Mouse (Mus musculus) ES-Bruce4 (cell line): ENCODE data around the gene Oosp2. TPM values are rescaled to one million over a fixed set of nuclear protein-coding genes. Genes with fewer than 3 reads are reported as not detected.

Source experiments
- H3K27ac ChIP-seq: 2 replicates; pipeline ENCODE4 v1.5.1; 2012; ENCODE audit warnings: low read length, inconsistent platforms; ENCODE audit not compliant: insufficient read depth
- H3K27me3 ChIP-seq: 2 replicates; pipeline ENCODE4 v1.6.1; 2012; ENCODE audit warnings: mild to moderate bottlenecking, low read length, inconsistent platforms; ENCODE audit not compliant: control insufficient read depth, poor library complexity, insufficient read depth, severe bottlenecking
- H3K36me3 ChIP-seq: 2 replicates; pipeline ENCODE4 v1.6.1; 2012; ENCODE audit warnings: inconsistent platforms, mild to moderate bottlenecking, low read length, moderate library complexity; ENCODE audit not compliant: control insufficient read depth, poor library complexity, insufficient read depth, severe bottlenecking
- H3K4me1 ChIP-seq: one replicate; pipeline ENCODE4 v1.8.1; 2011; ENCODE audit warnings: low read length; ENCODE audit not compliant: control insufficient read depth, insufficient read depth
- H3K4me3 ChIP-seq: 2 replicates; pipeline ENCODE4 v1.5.1; 2011; ENCODE audit warnings: low read depth, mild to moderate bottlenecking, low read length
- H3K9ac ChIP-seq: 2 replicates; pipeline ENCODE4 v1.6.1; 2012; ENCODE audit warnings: low read depth, mild to moderate bottlenecking, inconsistent platforms; ENCODE audit not compliant: poor library complexity, severe bottlenecking
- H3K9me3 ChIP-seq: replicated peaks from 2 replicates; pipeline ENCODE4 v1.6.1; 2012; ENCODE audit warnings: mild to moderate bottlenecking, low read length, inconsistent platforms; ENCODE audit not compliant: control insufficient read depth, poor library complexity, insufficient read depth, severe bottlenecking
- CTCF ChIP-seq: IDR thresholded peaks from one replicate; pipeline ENCODE4 v1.8.1; 2011; ENCODE audit warnings: low read depth, low read length
- EP300 ChIP-seq: IDR thresholded peaks from 2 replicates; pipeline ENCODE4 v1.6.1; 2011; ENCODE audit warnings: low read depth, low read length; ENCODE audit not compliant: insufficient read depth
- POLR2A ChIP-seq: IDR thresholded peaks from one replicate; pipeline ENCODE4 v1.8.1; 2011; ENCODE audit warnings: low read length; ENCODE audit not compliant: insufficient read depth
- polyA plus RNA-seq: library from polyadenylated mRNA; stranded (reverse); fragments of >200 nt; gene quantifications from 2 replicates; pipeline ENCODE4 v1.2.4, GENCODE M21; 2011; ENCODE audit warnings: low read depth; ENCODE audit not compliant: missing spikeins, insufficient read depth, insufficient read length

The Oosp2 gene
- polyA plus RNA-seq, 1 experiment: not detected

DNA sequence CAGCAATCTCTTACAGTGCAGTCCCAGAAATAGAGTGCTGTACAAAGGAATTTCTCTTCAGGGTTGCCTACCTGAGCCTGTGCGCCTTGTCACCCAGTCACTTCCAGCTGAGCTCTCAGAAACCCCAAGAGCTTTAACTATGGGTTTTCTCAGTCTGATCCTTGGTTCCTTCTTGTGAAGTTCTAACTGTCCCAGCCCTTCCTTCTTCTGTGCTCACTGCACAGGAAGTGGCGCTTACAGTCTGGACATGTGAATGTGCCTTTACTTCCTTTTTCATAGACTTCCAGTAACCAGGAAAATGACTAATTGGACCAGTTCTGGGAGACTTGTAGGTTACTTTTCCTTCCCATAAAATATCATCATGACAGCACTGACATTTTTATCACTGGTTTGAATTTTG is 55.8 kb downstream of the Oosp2 start, which contains the start of gene Ms4a6d:
Ms4a6d (minus strand) TSS at position 247 of the 400 bp plus-strand sequence.
- Histone ChIP-seq H3K4me3 (no peak within 1 kb of the TSS), H3K9me3 (no peaks in the 10 kb centered on the region)

DNA sequence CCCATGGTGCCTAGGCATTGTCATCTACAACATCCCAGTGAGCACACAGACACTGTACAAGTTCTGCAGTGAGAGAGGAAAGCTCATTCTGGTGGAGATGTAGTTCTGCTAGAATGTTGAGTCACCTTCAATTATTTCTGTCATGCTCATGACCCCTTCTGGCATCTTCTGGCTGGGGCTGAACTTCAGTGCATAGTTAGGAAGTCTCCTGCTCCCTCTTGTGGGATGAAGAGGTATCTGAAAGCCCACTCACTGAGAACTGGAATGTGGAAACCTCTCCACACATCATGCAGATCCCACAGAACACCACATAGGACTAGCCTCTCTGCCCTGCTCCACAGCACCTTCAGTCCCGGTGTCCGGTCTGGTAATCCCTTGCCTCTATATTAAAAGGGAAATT is 58.3 kb downstream of the Oosp2 start:
- Histone ChIP-seq H3K36me3 (no peaks in the 10 kb centered on the region), H3K9me3 (no peaks in the 10 kb centered on the region), H3K9ac (no peak overlapping the region), H3K27ac (no peak overlapping the region), H3K27me3 (no peaks in the 10 kb centered on the region), H3K4me3 (no peak overlapping the region), H3K4me1 (no peaks in the 10 kb centered on the region)
- TF ChIP-seq EP300 (no peak), CTCF (peak; percentile 14)

More for the DNA sequence above, 55.8 kb downstream of the Oosp2 start, which contains the start of gene Ms4a6d:
- no peaks in the 10 kb centered on the region for H3K4me1 ChIP-seq
- no peak within 1 kb of the TSS for H3K9ac ChIP-seq
- no peaks in the 10 kb centered on the region for H3K36me3 ChIP-seq
- TF ChIP-seq EP300: no peak
- TF ChIP-seq CTCF: no peak
- no peak for TF ChIP-seq POLR2A
- H3K27ac ChIP-seq: no peak within 1 kb of the TSS
- no peaks in the 10 kb centered on the region for H3K27me3 ChIP-seq

DNA sequence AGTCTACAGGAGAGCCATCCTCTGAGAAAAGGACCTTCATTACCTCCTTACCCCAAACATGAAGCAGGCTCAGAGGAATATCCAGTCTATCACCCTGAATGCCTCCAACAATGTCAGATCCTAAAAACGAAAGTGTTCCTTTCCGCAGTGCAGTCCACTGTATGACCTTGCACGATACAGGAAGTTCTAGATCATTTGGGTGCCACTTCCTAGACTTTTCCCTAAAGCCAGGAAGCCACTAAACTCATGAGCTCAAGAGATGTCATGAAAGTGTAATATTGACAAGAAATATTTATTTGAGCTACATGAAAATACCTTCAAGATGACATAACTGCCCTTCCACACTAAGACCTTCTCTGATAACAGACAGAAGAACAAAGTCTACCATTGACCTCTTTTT is 59.0 kb downstream of the Oosp2 start:
- Histone ChIP-seq H3K4me3 (no peak overlapping the region), H3K9me3 (no peaks in the 10 kb centered on the region), H3K4me1 (no peaks in the 10 kb centered on the region), H3K36me3 (no peaks in the 10 kb centered on the region), H3K27ac (no peak overlapping the region), H3K27me3 (no peaks in the 10 kb centered on the region), H3K9ac (no peak overlapping the region)
- TF ChIP-seq EP300: no peak
- no peak for TF ChIP-seq POLR2A
- TF ChIP-seq CTCF: no peak

Other genes with a start within 250 kb of the Oosp2 start
- gene Ms4a4b, start 217.0 kb downstream of the Oosp2 start, polyA plus RNA-seq: not detected in 2 replicates
- gene Ms4a6c, start 191.2 kb downstream of the Oosp2 start, polyA plus RNA-seq: not detected in 2 replicates
- not detected in 2 replicates for gene Gm8369, start 174.6 kb downstream of the Oosp2 start, polyA plus RNA-seq
- not detected in 2 replicates for gene Ms4a6b, start 144.0 kb downstream of the Oosp2 start, polyA plus RNA-seq
- 6.8 and 9.0 TPM in 2 replicates for gene Ms4a4d, start 123.8 kb downstream of the Oosp2 start, polyA plus RNA-seq
- gene Ms4a6d, start 55.7 kb downstream of the Oosp2 start, polyA plus RNA-seq: not detected in 2 replicates
- not detected in 2 replicates for gene Ms4a2, start 36.8 kb downstream of the Oosp2 start, polyA plus RNA-seq
- gene Ms4a3, start 19.7 kb downstream of the Oosp2 start, polyA plus RNA-seq: not detected in 2 replicates
- not detected in 2 replicates for gene Oosp1, start 30.6 kb upstream of the Oosp2 start, polyA plus RNA-seq
- not detected in 2 replicates for gene Oosp3, start 36.5 kb upstream of the Oosp2 start, polyA plus RNA-seq
- gene Gif, start 87.0 kb upstream of the Oosp2 start, polyA plus RNA-seq: not detected in 2 replicates
- gene Mrpl16, start 109.8 kb upstream of the Oosp2 start, polyA plus RNA-seq: 46.5 and 49.6 TPM in 2 replicates
- gene Stx3, start 158.8 kb upstream of the Oosp2 start, polyA plus RNA-seq: 109 and 112 TPM in 2 replicates
- not detected in 2 replicates for gene Olfr1417, start 178.7 kb upstream of the Oosp2 start, polyA plus RNA-seq
- gene Olfr1418, start 200.5 kb upstream of the Oosp2 start, polyA plus RNA-seq: not detected in 2 replicates
- gene Olfr1419, start 214.5 kb upstream of the Oosp2 start, polyA plus RNA-seq: not detected in 2 replicates
- gene Olfr1420, start 226.0 kb upstream of the Oosp2 start, polyA plus RNA-seq: not detected in 2 replicates